Mouse (Mus musculus) liver, embryonic 11.5 days (tissue): ENCODE measurements at regions not wholly inside any gene's neighbourhood (a gene's known extent, or its start where the extent isn't known, plus 50 kb on each side); places are given as distances from the start of the nearest gene placed in this dataset.

Source experiments
- ATAC-seq: fragments of 200-750 bp; cut with Nextera tagmentation; replicated peaks from 2 replicates; pipeline ENCODE4 v1.8.0; 2017; ENCODE audit warnings: moderate number of reproducible peaks, mild to moderate bottlenecking, moderate TSS enrichment, moderate library complexity; ENCODE audit not compliant: low FRiP score
- DNase-seq: peaks from one replicate; pipeline ENCODE4 v3.0.0-alpha.2; 2017; ENCODE audit warnings: low spot score
- H3K27ac ChIP-seq: fragments of 300-500 bp; sonication (generic); 2 replicates; pipeline ENCODE4 v1.5.1; 2014; ENCODE audit warnings: mild to moderate bottlenecking, low read depth, low read length, control low read depth
- H3K27me3 ChIP-seq: fragments of 300-500 bp; sonication (generic); replicated peaks from 2 replicates; pipeline ENCODE4 v1.6.1; 2014; ENCODE audit warnings: low read length, mixed read lengths; ENCODE audit not compliant: control insufficient read depth, insufficient read depth
- H3K36me3 ChIP-seq: fragments of 300-500 bp; sonication (generic); 2 replicates; pipeline ENCODE4 v1.6.1; 2014; ENCODE audit warnings: mild to moderate bottlenecking, low read length, moderate library complexity, mixed read lengths; ENCODE audit not compliant: control insufficient read depth, insufficient read depth
- H3K4me1 ChIP-seq: fragments of 300-500 bp; sonication (generic); replicated peaks from 2 replicates; pipeline ENCODE4 v1.6.1; 2014; ENCODE audit warnings: low read length, mixed read lengths; ENCODE audit not compliant: control insufficient read depth, insufficient read depth
- H3K4me2 ChIP-seq: fragments of 300-500 bp; sonication (generic); 2 replicates; pipeline ENCODE4 v1.6.1; 2014; ENCODE audit warnings: mild to moderate bottlenecking, control low read depth, moderate library complexity
- H3K4me3 ChIP-seq: fragments of 300-500 bp; sonication (generic); 2 replicates; pipeline ENCODE4 v1.5.1; 2014; ENCODE audit warnings: low read depth, low read length, control low read depth
- H3K9ac ChIP-seq: fragments of 300-500 bp; sonication (generic); 2 replicates; pipeline ENCODE4 v1.6.1; 2014; ENCODE audit warnings: low read depth, low read length, control low read depth
- H3K9me3 ChIP-seq: fragments of 300-500 bp; sonication (generic); 2 replicates; pipeline ENCODE4 v1.6.1; 2016; ENCODE audit warnings: low read length, inconsistent platforms, mixed read lengths; ENCODE audit not compliant: control insufficient read depth
- WGBS: fragments of 180-500 bp; shearing (Covaris S2); extraction: QIAGEN DNeasy Blood & Tissue Kit; methylation state at CpG from one replicate; pipeline ENCODE4 v1.1.7; 2014; 5-methylcytosine and 5-hydroxymethylcytosine counted together

GRCm38 (mm10) chr4:67861801-67862200 lies 1034.4 kb downstream of the Tlr4 start:
- H3K9ac ChIP-seq: no peak overlapping the region
- H3K27me3 ChIP-seq: no peaks in the 10 kb centered on the region
- no peak for DNase-seq
- no peaks in the 10 kb centered on the region for H3K9me3 ChIP-seq
- 79% methylated on average over 1 of the region's 1 CpGs for WGBS
- H3K36me3 ChIP-seq: no peaks in the 10 kb centered on the region
- H3K4me1 ChIP-seq: no peaks in the 10 kb centered on the region
- no peak overlapping the region for H3K4me2 ChIP-seq
- no peak for ATAC-seq
- no peak overlapping the region for H3K27ac ChIP-seq
- H3K4me3 ChIP-seq: no peak overlapping the region

GRCm38 (mm10) chr4:67853001-67853400 lies 1025.6 kb downstream of the Tlr4 start:
- WGBS: 68% methylated on average over 4 of the region's 4 CpGs
- no peak for ATAC-seq
- H3K9me3 ChIP-seq: 0 out of 2 replicates have a peak, but pooled peaks cover 2% of the 10 kb centered on the region

GRCm38 (mm10) chr4:67833397-67833796 lies 1006.0 kb downstream of the Tlr4 start:
- H3K9me3 ChIP-seq: no peaks in the 10 kb centered on the region
- H3K27ac ChIP-seq: no peak overlapping the region
- no peaks in the 10 kb centered on the region for H3K27me3 ChIP-seq
- no peaks in the 10 kb centered on the region for H3K4me1 ChIP-seq
- 71% methylated on average over 4 of the region's 4 CpGs for WGBS
- ATAC-seq: no peak
- no peaks in the 10 kb centered on the region for H3K36me3 ChIP-seq
- no peak for DNase-seq
- no peak overlapping the region for H3K9ac ChIP-seq
- no peak overlapping the region for H3K4me2 ChIP-seq
- no peak overlapping the region for H3K4me3 ChIP-seq

More at GRCm38 (mm10) chr4:67853001-67853400, 1025.6 kb downstream of the Tlr4 start:
- Histone ChIP-seq H3K27me3 (no peaks in the 10 kb centered on the region), H3K4me1 (no peaks in the 10 kb centered on the region), H3K4me2 (no peak overlapping the region), H3K9ac (no peak overlapping the region), H3K4me3 (no peak overlapping the region), H3K27ac (no peak overlapping the region), H3K36me3 (no peaks in the 10 kb centered on the region)
- DNase-seq: no peak

GRCm38 (mm10) chr4:67825484-67825883 lies 998.1 kb downstream of the Tlr4 start:
- DNase-seq: no peak
- Histone ChIP-seq H3K27me3 (no peaks in the 10 kb centered on the region), H3K27ac (no peak overlapping the region), H3K36me3 (no peaks in the 10 kb centered on the region), H3K4me2 (no peak overlapping the region), H3K9me3 (no peaks in the 10 kb centered on the region), H3K4me3 (no peak overlapping the region), H3K4me1 (no peaks in the 10 kb centered on the region), H3K9ac (no peak overlapping the region)
- 48% methylated on average over 1 of the region's 1 CpGs for WGBS
- no peak for ATAC-seq

GRCm38 (mm10) chr4:67796050-67796449 lies 968.7 kb downstream of the Tlr4 start:
- H3K9ac ChIP-seq: no peak overlapping the region
- no peaks in the 10 kb centered on the region for H3K36me3 ChIP-seq
- H3K27ac ChIP-seq: no peak overlapping the region
- ATAC-seq (no peak), DNase-seq (no peak)
- no peak overlapping the region for H3K4me2 ChIP-seq
- no peaks in the 10 kb centered on the region for H3K4me1 ChIP-seq
- 59% methylated on average over 1 of the region's 1 CpGs for WGBS
- no peaks in the 10 kb centered on the region for H3K9me3 ChIP-seq
- H3K4me3 ChIP-seq: no peak overlapping the region
- H3K27me3 ChIP-seq: no peaks in the 10 kb centered on the region
